Mouse (Mus musculus) layer of hippocampus, adult 11-12 months (tissue): ENCODE data around the gene Med11.
"Not testable (repeated sequence)": the region's sequence is repeated elsewhere in the genome, so short reads cannot be mapped to it uniquely, and the experiment has no call there.

Source experiments
- DNase-seq: peaks from one replicate; pipeline ENCODE4 v3.0.0; 2022; ENCODE audit warnings: low spot score

Gene Med11

GRCm38 (mm10) chr11:70451797-70452498 is at the start of gene Med11:
TSS of gene Med11 (plus strand) at chr11:70451919.
- DNase-seq, result peak; percentile 95

- no peak for DNase-seq
Observed at GRCm38 (mm10) chr11:70403598-70403997, 48.1 kb upstream of the Med11 start.

- DNase-seq, result peak; percentile 86
Observed at GRCm38 (mm10) chr11:70409594-70410296, 42.0 kb upstream of the Med11 start, which contains the start of gene Pelp1. TSS of gene Pelp1 (minus strand) at chr11:70410031.

- DNase-seq, result no peak
Observed at GRCm38 (mm10) chr11:70410297-70410643, 41.4 kb upstream of the Med11 start.

- no peak for DNase-seq
Observed at GRCm38 (mm10) chr11:70412591-70412990, 39.1 kb upstream of the Med11 start.

- peak; percentile 85 for DNase-seq
Observed at GRCm38 (mm10) chr11:70413961-70414360, 37.8 kb upstream of the Med11 start.

- DNase-seq, result no peak
Observed at GRCm38 (mm10) chr11:70418199-70418598, 33.5 kb upstream of the Med11 start.

- DNase-seq, result no peak
Observed at GRCm38 (mm10) chr11:70419486-70419885, 32.2 kb upstream of the Med11 start.

- DNase-seq, result not testable (repeated sequence)
Observed at GRCm38 (mm10) chr11:70426598-70426997, 25.1 kb upstream of the Med11 start.

GRCm38 (mm10) chr11:70431574-70431973 is 20.1 kb upstream of the Med11 start:
- no peak for DNase-seq

GRCm38 (mm10) chr11:70432048-70432894 is 19.4 kb upstream of the Med11 start, which contains the start of gene Arrb2:
TSS of gene Arrb2 (plus strand) at chr11:70432635.
- peak; percentile 97 for DNase-seq

- peak; percentile 71 for DNase-seq
Observed at GRCm38 (mm10) chr11:70432895-70433568, 18.7 kb upstream of the Med11 start.

GRCm38 (mm10) chr11:70433569-70433943 is 18.2 kb upstream of the Med11 start:
- no peak for DNase-seq

GRCm38 (mm10) chr11:70433951-70434350 is 17.8 kb upstream of the Med11 start:
- DNase-seq, result no peak

GRCm38 (mm10) chr11:70435476-70435875 is 16.2 kb upstream of the Med11 start:
- DNase-seq, result no peak

GRCm38 (mm10) chr11:70437426-70437825 is 14.3 kb upstream of the Med11 start:
- DNase-seq, result no peak

- no peak for DNase-seq
Observed at GRCm38 (mm10) chr11:70438728-70439374, 12.9 kb upstream of the Med11 start.

- DNase-seq, result no peak
Observed at GRCm38 (mm10) chr11:70440637-70441036, 11.1 kb upstream of the Med11 start.

GRCm38 (mm10) chr11:70441882-70442281 is 9.8 kb upstream of the Med11 start:
- DNase-seq, result no peak

GRCm38 (mm10) chr11:70443964-70444363 is 7.8 kb upstream of the Med11 start:
- no peak for DNase-seq

- DNase-seq, result no peak
Observed at GRCm38 (mm10) chr11:70444667-70445066, 7.1 kb upstream of the Med11 start.
